Mouse (Mus musculus): ENCODE measurements at regions not wholly inside any gene's neighbourhood (a gene's known extent, or its start where the extent isn't known, plus 50 kb on each side); places are given as distances from the start of the nearest gene placed in this dataset.

DNA sequence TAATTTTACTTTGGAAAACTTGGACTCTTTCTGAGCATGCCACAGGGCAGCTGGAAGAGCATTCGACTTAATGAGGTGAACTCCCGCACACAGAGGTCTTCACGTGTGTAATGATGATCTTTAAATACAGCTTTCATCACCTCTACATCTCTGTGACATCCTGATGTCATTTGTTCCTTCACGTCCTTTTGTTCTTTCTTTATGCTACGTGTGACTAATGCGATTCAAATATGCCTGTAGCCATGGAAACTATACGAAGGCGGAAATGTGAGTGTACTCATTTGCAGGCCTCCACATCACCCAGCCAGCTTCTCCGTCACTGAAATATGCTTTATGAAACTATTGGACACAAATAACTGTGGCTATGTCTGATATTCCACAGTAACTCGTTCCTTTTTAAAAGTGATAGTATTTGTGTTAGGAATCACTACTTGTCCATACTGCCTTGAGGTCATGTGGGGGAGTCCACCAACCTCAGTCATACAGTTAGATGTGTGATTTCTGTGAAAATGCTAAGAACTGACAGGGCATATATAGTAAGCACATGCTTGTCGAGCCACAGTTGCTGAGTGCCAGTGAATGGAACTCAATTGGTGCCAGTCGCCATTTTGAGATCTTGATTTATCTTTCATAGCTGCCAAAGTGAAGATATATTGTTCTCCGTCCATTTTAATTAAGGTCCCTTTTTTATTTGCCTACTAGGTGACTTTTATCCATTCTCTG is 145.9 kb downstream of the Plk2 start:
- no peaks in the 10 kb centered on the region for H3K9me3 ChIP-seq (replicated peaks)
- H3K27me3 ChIP-seq (replicated peaks), result no peaks in the 10 kb centered on the region
- H3K4me3 ChIP-seq, result no peak overlapping the region
- H3K36me3 ChIP-seq, result no peaks in the 10 kb centered on the region
- 84% methylated on average over 13 of the region's 13 CpGs for WGBS
- H3K9ac ChIP-seq, result no peak overlapping the region
- no peak overlapping the region for H3K4me2 ChIP-seq
- no peak for ATAC-seq (ENCODE audit: insufficient number of reproducible peaks, low FRiP score)
- H3K27ac ChIP-seq (ENCODE audit: poor library complexity, severe bottlenecking), result no peak overlapping the region
- H3K4me1 ChIP-seq (replicated peaks), result peaks cover 30% of the 10 kb centered on the region

DNA sequence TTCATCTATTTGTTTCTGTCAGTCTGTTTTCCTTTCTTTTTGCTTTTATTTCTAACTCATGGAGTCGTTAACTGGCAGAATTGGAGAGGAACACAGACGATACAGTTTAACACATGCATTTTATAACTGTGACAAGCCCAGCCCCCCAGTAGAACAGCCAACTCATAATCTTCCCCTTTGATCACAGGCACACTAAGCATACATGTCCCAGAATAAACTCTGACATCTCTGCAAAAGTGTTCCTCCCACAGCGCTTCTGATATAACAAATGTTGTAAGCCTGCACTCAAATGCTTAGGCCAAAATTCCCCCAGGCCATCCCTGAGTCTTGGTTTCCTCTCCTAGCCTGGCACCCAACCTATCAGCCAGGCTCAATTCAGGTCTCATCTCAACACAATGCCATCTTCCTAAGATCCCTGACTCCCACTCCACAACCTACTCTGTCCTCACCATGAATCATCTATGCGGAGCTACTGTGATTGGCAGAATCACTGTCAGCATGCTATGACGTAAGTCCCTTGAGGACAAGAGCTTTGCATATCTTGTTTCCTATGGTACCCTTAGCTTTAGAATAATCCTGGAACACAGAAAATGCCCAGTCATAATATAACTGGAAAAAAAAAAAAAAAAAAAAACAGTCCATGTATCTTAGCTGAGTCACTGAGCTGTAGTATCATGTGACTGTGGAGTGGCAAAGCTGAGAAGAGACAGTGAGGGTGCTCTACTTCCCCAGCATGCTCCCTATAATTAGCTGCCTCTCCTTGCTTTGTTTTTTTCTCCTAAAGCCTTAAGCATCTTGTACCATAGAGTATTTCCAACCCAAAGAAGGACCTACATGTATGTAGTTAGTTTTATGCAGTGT is 146.7 kb downstream of the Plk2 start:
- Histone ChIP-seq H3K36me3 (no peaks in the 10 kb centered on the region), H3K9me3 (replicated peaks) (no peaks in the 10 kb centered on the region), H3K4me1 (replicated peaks) (peaks cover 27% of the 10 kb centered on the region), H3K4me3 (no peak overlapping the region), H3K27me3 (replicated peaks) (no peaks in the 10 kb centered on the region), H3K4me2 (no peak overlapping the region), H3K27ac (ENCODE audit: poor library complexity, severe bottlenecking) (no peak overlapping the region), H3K9ac (no peak overlapping the region)
- 71% methylated on average over 5 of the region's 5 CpGs for WGBS
- no peak for ATAC-seq (ENCODE audit: insufficient number of reproducible peaks, low FRiP score)

DNA sequence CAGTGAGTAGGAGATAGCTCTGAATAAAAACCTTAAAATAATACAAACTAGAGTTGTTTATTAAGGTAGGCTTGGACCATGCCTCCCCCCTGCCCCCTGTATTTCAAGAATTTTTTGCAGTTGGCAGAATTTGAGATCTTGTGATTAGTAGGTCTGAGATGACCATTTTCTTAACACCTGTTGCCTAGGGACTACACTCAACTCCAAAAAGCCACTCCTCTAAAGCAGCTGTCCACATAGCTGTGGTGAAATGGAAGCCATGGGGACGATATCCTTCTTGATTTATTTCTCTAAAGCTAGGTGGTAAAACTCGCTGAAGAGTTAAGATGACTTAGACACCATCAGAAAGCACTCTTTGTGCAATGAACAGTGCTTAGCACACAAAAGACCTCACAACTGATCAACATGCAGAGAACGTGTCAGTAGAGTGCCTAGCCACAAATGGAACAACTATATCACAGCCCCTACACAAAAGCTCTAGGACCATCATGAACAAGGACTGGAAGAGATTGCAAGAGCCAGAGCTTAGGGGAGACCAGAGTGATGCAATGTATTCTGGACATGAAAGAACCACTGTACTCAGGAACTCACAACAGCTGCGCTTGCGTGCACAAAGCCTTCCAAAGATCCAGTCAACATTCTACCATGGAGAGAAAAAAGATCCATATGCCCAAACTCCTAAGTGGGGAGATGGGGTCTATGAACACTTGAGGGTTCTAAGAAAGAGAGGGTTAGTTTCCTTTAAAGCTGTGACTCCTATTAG is 147.6 kb downstream of the Plk2 start:
- 87% methylated on average over 5 of the region's 5 CpGs for WGBS
- peaks cover 23% of the 10 kb centered on the region for H3K4me1 ChIP-seq (replicated peaks)
- H3K36me3 ChIP-seq, result no peaks in the 10 kb centered on the region
- no peak overlapping the region for H3K9ac ChIP-seq
- H3K9me3 ChIP-seq (replicated peaks), result no peaks in the 10 kb centered on the region
- no peak overlapping the region for H3K4me2 ChIP-seq
- H3K4me3 ChIP-seq, result no peak overlapping the region
- ATAC-seq (ENCODE audit: insufficient number of reproducible peaks, low FRiP score), result no peak
- no peaks in the 10 kb centered on the region for H3K27me3 ChIP-seq (replicated peaks)
- no peak overlapping the region for H3K27ac ChIP-seq (ENCODE audit: poor library complexity, severe bottlenecking)

DNA sequence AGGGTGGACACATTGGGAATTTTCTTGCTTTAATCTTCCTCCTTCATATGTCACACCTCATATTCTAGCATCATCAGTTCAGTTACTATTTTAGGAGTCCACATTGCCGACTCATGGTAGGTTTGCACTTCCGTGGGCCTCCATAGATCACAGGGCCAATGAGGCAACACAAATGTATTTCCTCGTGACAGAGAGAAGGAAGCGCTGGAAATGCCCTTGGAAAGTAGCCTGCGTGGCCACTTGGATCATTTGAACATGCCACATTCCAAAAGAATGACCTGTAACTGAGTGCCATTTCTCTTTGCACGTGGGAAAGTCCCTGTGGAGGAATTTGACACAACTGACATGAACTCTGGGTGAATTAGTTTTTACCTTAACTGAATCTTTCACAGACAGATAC is 150.6 kb downstream of the Plk2 start:
- H3K9ac ChIP-seq, result no peak overlapping the region
- H3K27ac ChIP-seq (ENCODE audit: poor library complexity, severe bottlenecking), result no peak overlapping the region
- peaks cover 9% of the 10 kb centered on the region for H3K4me1 ChIP-seq (replicated peaks)
- ATAC-seq (ENCODE audit: insufficient number of reproducible peaks, low FRiP score), result no peak
- no peak overlapping the region for H3K4me2 ChIP-seq
- H3K9me3 ChIP-seq (replicated peaks), result no peaks in the 10 kb centered on the region
- H3K27me3 ChIP-seq (replicated peaks), result no peaks in the 10 kb centered on the region
- H3K36me3 ChIP-seq, result no peaks in the 10 kb centered on the region
- no peak overlapping the region for H3K4me3 ChIP-seq
- 39% methylated on average over 6 of the region's 6 CpGs for WGBS

DNA sequence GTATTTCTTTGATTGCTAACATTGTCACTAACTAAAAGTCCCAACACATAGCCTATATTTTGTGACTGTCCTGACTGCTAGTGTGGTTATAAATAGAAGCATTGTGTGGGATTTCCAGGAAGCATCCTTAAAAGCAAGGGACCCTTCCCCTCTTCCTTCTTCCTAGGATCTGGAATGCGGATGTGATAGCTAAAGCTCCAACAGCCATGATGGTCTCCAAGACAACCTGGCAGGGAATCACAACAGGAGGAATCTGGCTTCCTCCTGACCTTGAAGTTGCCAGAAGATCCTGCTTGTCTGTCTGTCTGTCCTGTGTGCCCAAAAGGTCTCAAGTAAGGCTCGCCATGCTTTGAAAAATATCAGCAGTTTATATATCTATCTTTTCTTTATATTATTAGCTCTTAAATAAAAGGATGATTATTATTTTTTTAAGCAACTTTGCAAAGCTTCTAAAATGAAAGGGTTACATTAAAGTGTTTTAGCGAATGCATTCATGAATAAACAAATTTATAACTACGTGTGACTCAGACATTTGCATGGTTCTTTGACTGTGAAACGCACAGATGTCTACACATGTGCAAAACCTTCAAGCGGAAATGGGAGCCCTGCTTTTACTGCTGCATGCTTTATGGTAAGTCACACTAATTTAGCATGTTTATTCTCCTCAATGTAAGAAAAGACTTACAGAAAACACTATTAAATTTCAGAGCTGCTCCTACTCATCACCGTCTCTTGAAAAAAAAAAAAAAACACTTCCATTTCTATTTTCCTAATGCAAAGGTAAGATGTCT is 160.9 kb downstream of the Plk2 start:
- Histone ChIP-seq H3K36me3 (no peaks in the 10 kb centered on the region), H3K9me3 (replicated peaks) (no peaks in the 10 kb centered on the region), H3K27ac (ENCODE audit: poor library complexity, severe bottlenecking) (no peak overlapping the region), H3K4me3 (no peak overlapping the region), H3K4me1 (replicated peaks) (peaks cover 12% of the 10 kb centered on the region), H3K27me3 (replicated peaks) (no peaks in the 10 kb centered on the region), H3K9ac (no peak overlapping the region), H3K4me2 (no peak overlapping the region)
- WGBS, result 83% methylated on average over 7 of the region's 7 CpGs
- peak; percentile 45; the same call in 1 of the 2 replicates for ATAC-seq (ENCODE audit: insufficient number of reproducible peaks, low FRiP score)

DNA sequence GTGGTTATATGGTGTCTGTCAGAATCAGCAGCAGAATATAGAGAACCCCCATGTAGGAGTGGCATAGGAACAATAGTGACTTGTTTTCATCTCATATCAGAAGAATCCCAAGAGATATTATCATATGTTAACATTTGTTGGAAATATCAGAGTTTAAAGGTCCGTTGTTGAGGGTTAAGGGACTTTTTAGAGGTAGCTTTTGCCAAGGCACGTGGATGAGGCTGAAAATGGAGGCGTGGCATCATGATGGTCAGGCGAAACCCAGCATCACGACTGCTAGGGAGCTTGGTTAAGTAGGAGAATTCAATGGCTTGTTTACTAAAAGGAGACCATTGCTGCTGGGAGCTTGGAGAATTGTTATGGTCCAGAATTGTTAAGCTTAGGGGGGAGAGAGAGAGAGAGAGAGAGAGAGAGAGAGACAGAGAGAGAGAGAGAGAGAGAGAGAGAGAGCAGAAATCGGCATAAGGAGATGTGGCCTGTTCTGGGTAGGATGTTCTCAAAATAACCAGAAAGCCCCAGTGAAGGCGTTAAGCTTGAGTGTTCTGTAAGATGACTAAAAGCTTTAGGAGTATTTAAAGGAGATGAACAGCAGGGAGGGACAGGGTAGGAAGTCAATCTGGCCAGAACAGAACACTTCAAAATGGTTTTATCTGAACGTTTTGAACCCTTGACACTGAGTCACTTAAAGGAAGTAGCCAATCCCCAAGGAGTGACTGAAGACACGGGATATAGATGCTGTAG is 161.7 kb downstream of the Plk2 start:
- no peak for ATAC-seq (ENCODE audit: insufficient number of reproducible peaks, low FRiP score)
- peak overlapping the region; percentile 25 for H3K27ac ChIP-seq (ENCODE audit: poor library complexity, severe bottlenecking)
- H3K4me1 ChIP-seq (replicated peaks), result peaks cover 12% of the 10 kb centered on the region
- no peaks in the 10 kb centered on the region for H3K27me3 ChIP-seq (replicated peaks)
- no peak overlapping the region for H3K4me3 ChIP-seq
- no peak overlapping the region for H3K9ac ChIP-seq
- no peaks in the 10 kb centered on the region for H3K9me3 ChIP-seq (replicated peaks)
- no peak overlapping the region for H3K4me2 ChIP-seq
- no peaks in the 10 kb centered on the region for H3K36me3 ChIP-seq
- WGBS, result 50% methylated on average over 9 of the region's 9 CpGs

DNA sequence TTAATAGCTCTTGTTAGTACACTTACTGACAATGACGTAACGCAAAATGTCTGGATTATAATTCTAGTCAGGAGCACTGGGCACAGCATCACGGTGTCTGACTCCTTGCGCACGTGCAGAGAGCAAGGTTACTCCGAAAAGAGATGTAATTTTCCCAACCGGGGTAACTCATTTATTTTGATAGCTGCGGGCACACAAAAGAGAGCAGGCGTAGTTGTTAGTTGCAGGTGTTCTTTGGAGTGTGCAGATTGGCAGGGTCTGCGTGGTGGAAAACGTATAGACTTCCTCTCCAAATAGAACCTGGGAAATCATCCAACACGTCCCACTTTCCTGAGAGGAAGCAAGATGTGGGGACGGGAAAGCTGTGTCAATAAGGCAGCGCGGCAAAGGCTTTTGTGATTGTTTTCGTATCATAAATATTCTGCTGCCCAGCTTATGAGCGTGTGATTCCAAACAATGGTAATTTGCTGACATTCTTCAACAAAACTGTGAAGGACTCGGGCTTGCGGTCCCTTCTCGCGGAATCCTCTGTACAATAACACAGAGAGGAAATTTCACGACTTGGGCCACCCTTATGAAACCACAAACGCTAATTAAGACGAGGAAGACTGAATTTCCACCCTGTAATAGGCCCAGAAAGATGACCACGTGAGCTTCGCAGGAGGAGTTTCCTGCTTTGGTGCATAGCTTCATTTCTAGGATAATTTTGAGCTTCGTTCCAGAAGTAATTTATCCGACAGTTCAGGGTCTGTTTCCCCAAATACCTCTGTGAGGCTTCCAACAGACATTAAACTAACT is 163.3 kb downstream of the Plk2 start:
- H3K27ac ChIP-seq (ENCODE audit: poor library complexity, severe bottlenecking), result peak overlapping the region; percentile 55; the same call in 1 of the 2 replicates
- H3K4me3 ChIP-seq, result no peak overlapping the region
- peak overlapping the region; percentile 14; the same call in 1 of the 2 replicates for H3K4me2 ChIP-seq
- H3K4me1 ChIP-seq (replicated peaks), result peaks cover 12% of the 10 kb centered on the region
- peak; percentile 26; the same call in 1 of the 2 replicates for ATAC-seq (ENCODE audit: insufficient number of reproducible peaks, low FRiP score)
- no peaks in the 10 kb centered on the region for H3K36me3 ChIP-seq
- no peak overlapping the region for H3K9ac ChIP-seq
- 69% methylated on average over 28 of the region's 28 CpGs for WGBS
- no peaks in the 10 kb centered on the region for H3K27me3 ChIP-seq (replicated peaks)
- H3K9me3 ChIP-seq (replicated peaks), result no peaks in the 10 kb centered on the region

DNA sequence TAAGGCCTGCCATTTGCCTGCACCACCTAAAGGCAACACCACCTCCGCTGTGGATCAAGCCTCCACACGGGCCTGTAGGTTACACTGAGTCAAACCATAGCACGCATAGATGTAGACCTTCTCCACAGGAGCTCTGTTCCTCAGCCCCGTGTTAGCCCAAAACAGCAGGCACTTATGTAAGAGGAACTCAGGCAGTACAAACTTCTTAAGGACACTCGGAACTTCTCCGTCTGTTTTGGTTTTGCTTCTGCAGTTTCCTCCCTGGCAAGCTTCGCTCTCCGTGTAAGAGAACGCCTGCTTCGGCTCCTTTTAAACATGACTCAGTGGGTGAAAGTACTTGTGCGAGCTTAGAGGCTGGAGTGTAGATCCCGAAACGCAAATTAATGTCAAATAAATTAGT is 165.7 kb downstream of the Plk2 start:
- ATAC-seq (ENCODE audit: insufficient number of reproducible peaks, low FRiP score), result no peak
- 87% methylated on average over 13 of the region's 13 CpGs for WGBS
- no peak overlapping the region for H3K27ac ChIP-seq (ENCODE audit: poor library complexity, severe bottlenecking)

DNA sequence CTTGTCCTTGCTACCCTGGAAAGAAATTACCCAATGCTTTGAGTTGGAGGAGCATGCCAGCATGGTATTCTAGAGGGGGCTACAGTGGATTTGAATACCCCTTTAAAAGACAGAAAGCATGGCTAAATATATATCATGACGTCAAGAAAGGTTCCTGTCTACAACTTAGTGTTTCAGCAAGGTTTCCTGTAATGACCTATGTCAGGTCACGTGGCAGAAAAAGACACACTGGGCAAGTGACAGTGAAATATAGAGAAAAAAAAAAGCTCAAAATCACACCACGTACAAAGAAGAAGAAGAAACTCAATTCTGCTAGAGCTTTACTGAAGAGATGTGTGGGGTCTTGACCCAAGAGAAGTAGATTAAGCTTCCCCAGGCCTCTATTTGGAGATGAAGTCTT is 167.7 kb downstream of the Plk2 start:
- 52% methylated on average over 3 of the region's 3 CpGs for WGBS

More for the DNA sequence above, 165.7 kb downstream of the Plk2 start:
- Histone ChIP-seq H3K4me3 (no peak overlapping the region), H3K27me3 (replicated peaks) (no peaks in the 10 kb centered on the region), H3K36me3 (no peaks in the 10 kb centered on the region), H3K4me1 (replicated peaks) (peaks cover 12% of the 10 kb centered on the region), H3K9me3 (replicated peaks) (no peaks in the 10 kb centered on the region), H3K4me2 (no peak overlapping the region), H3K9ac (no peak overlapping the region)

More for the DNA sequence above, 167.7 kb downstream of the Plk2 start:
- no peaks in the 10 kb centered on the region for H3K36me3 ChIP-seq
- no peaks in the 10 kb centered on the region for H3K27me3 ChIP-seq (replicated peaks)
- no peak overlapping the region for H3K4me3 ChIP-seq
- H3K9me3 ChIP-seq (replicated peaks), result no peaks in the 10 kb centered on the region
- no peak overlapping the region for H3K9ac ChIP-seq
- no peak for ATAC-seq (ENCODE audit: insufficient number of reproducible peaks, low FRiP score)
- peaks cover 7% of the 10 kb centered on the region for H3K4me1 ChIP-seq (replicated peaks)
- H3K4me2 ChIP-seq, result no peak overlapping the region
- peak overlapping the region; percentile 17; the same call in 1 of the 2 replicates for H3K27ac ChIP-seq (ENCODE audit: poor library complexity, severe bottlenecking)
